Mouse (Mus musculus) layer of hippocampus, postnatal 25 days (tissue): ENCODE data around the gene Itpk1. TPM values are rescaled to one million over a fixed set of nuclear protein-coding genes. Genes with fewer than 3 reads are reported as not detected.

Source experiments
- DNase-seq, 2 experiments: peaks; one replicate each; pipeline ENCODE4 v3.0.0; 2022; ENCODE audit warnings: mixed read lengths in 2 of 2, low spot score in 1 of 2; ENCODE audit errors: extremely low spot score in 1 of 2
- total RNA-seq, 2 experiments: library from RNA; stranded (reverse); gene quantifications; 2 replicates each; pipeline ENCODE4 v1.2.3; 2021

Itpk1 gene
- total RNA-seq, 2 experiments from 2014 or later: 56.4 to 66.2 TPM

- peak; percentile 58 to 60 for DNase-seq
These were observed 9.1 kb downstream of the Itpk1 start for GRCm38 (mm10) chr12:102695369-102696239.

- no peak for DNase-seq
These were observed 13.0 kb downstream of the Itpk1 start for GRCm38 (mm10) chr12:102691761-102692160.

GRCm38 (mm10) chr12:102691180-102691579 is 13.6 kb downstream of the Itpk1 start:
- DNase-seq: no peak

- no peak for DNase-seq
These were observed 14.8 kb downstream of the Itpk1 start for GRCm38 (mm10) chr12:102689773-102690563.

GRCm38 (mm10) chr12:102686321-102686720 is 18.4 kb downstream of the Itpk1 start:
- DNase-seq: no peak

- DNase-seq: no peak
These were observed 19.2 kb downstream of the Itpk1 start for GRCm38 (mm10) chr12:102685523-102685931.

- DNase-seq: no peak
These were observed 19.9 kb downstream of the Itpk1 start for GRCm38 (mm10) chr12:102684720-102685386.

GRCm38 (mm10) chr12:102683979-102684378 is 20.8 kb downstream of the Itpk1 start:
- DNase-seq: no peak

GRCm38 (mm10) chr12:102683438-102683837 is 21.3 kb downstream of the Itpk1 start:
- DNase-seq: no peak

GRCm38 (mm10) chr12:102682722-102683299 is 21.9 kb downstream of the Itpk1 start:
- no peak for DNase-seq

- DNase-seq: no peak
These were observed 22.6 kb downstream of the Itpk1 start for GRCm38 (mm10) chr12:102682085-102682484.

GRCm38 (mm10) chr12:102681590-102681989 is 23.1 kb downstream of the Itpk1 start:
- no peak for DNase-seq

GRCm38 (mm10) chr12:102678820-102679219 is 25.9 kb downstream of the Itpk1 start:
- DNase-seq: no peak

GRCm38 (mm10) chr12:102677089-102677488 is 27.6 kb downstream of the Itpk1 start:
- DNase-seq: no peak

- DNase-seq: no peak
These were observed 30.2 kb downstream of the Itpk1 start for GRCm38 (mm10) chr12:102674556-102674955.

GRCm38 (mm10) chr12:102674123-102674522 is 30.6 kb downstream of the Itpk1 start:
- no peak for DNase-seq

- no peak for DNase-seq
These were observed 31.6 kb downstream of the Itpk1 start for GRCm38 (mm10) chr12:102672857-102673839.

GRCm38 (mm10) chr12:102672176-102672575 is 32.6 kb downstream of the Itpk1 start:
- DNase-seq: no peak

- DNase-seq: no peak
These were observed 33.9 kb downstream of the Itpk1 start for GRCm38 (mm10) chr12:102670848-102671247.
